Mouse (Mus musculus): ENCODE results near the gene Hoga1.

GRCm38 (mm10) chr19:42033611-42034010 is 11.8 kb upstream of the Hoga1 start:
- TF ChIP-seq CTCF (IDR thresholded peaks at IDR 0.05; ENCODE audit: borderline replicate concordance, control insufficient read depth, extremely low read depth, insufficient read depth, low read length, poor library complexity) (no peak), POLR2A (IDR thresholded peaks at IDR 0.05; ENCODE audit: control insufficient read depth, extremely low read depth, insufficient read depth, low read length, poor library complexity) (no peak)

All from thymus, adult 2 months (tissue).